Mouse (Mus musculus): ENCODE data around the gene Mif4gd.
A peak's percentile ranks its signal among the peaks of the same experiment; 100 is the strongest.

GRCm38 (mm10) chr11:115564064-115564809 is 48.5 kb downstream of the Mif4gd start, which contains the start of gene Nup85:
- TF ChIP-seq CTCF (IDR thresholded peaks at IDR 0.05; ENCODE audit: extremely low read depth, insufficient read depth, low read length), result no peak
- peak; percentile 60 for TF ChIP-seq POLR2A (IDR thresholded peaks at IDR 0.05; ENCODE audit: extremely low read depth, insufficient read depth, low read length)

Measured in cortical plate, adult 2 months (tissue).